Mouse (Mus musculus): ENCODE data around the gene Xab2. TPM values are rescaled to one million over a fixed set of nuclear protein-coding genes. Genes with fewer than 3 reads are reported as not detected.

Gene Xab2
- total RNA-seq, 2 experiments from 2014 or later = 8.8 to 30.6 TPM

- no peak for ATAC-seq (replicated peaks; ENCODE audit: low FRiP score, poor library complexity, severe bottlenecking)
These were observed 51.3 kb downstream of the Xab2 start for GRCm38 (mm10) chr8:3569784-3570183.

- ATAC-seq (replicated peaks; ENCODE audit: low FRiP score, poor library complexity, severe bottlenecking) = no peak
These were observed 52.7 kb downstream of the Xab2 start for GRCm38 (mm10) chr8:3568378-3568777.

- no peak for ATAC-seq (replicated peaks; ENCODE audit: low FRiP score, poor library complexity, severe bottlenecking)
These were observed 53.3 kb downstream of the Xab2 start, which contains the start of gene C330021F23Rik for GRCm38 (mm10) chr8:3567641-3568371. TSS of gene C330021F23Rik (plus strand) at chr8:3567990.

Other genes with a start within 250 kb of the Xab2 start
- gene Arhgef18, start 228.3 kb downstream of the Xab2 start, total RNA-seq (2015; ENCODE audit: low replicate concordance) = 7.2 and 7.5 TPM in 2 replicates
- gene Arhgef18, start 228.3 kb downstream of the Xab2 start, total RNA-seq (2017; ENCODE audit: low replicate concordance) = 3.0 and 5.4 TPM in 2 replicates
- 0.72 TPM in 1 of 2 replicates, not detected in the other for gene Pex11g, start 153.6 kb downstream of the Xab2 start, total RNA-seq (2015; ENCODE audit: low replicate concordance)
- gene Pex11g, start 153.6 kb downstream of the Xab2 start, total RNA-seq (2017; ENCODE audit: low replicate concordance) = not detected in 2 replicates
- gene Tex45, start 150.5 kb downstream of the Xab2 start, total RNA-seq (2015; ENCODE audit: low replicate concordance) = not detected in 2 replicates
- gene Tex45, start 150.5 kb downstream of the Xab2 start, total RNA-seq (2017; ENCODE audit: low replicate concordance) = not detected in 2 replicates
- gene Zfp358, start 128.2 kb downstream of the Xab2 start, total RNA-seq (2015; ENCODE audit: low replicate concordance) = 2.9 TPM in 1 of 2 replicates, not detected in the other
- gene Zfp358, start 128.2 kb downstream of the Xab2 start, total RNA-seq (2017; ENCODE audit: low replicate concordance) = 2.0 TPM in 1 of 2 replicates, not detected in the other
- 45.3 and 65.2 TPM in 2 replicates for gene Mcoln1, start 120.9 kb downstream of the Xab2 start, total RNA-seq (2015; ENCODE audit: low replicate concordance)
- gene Mcoln1, start 120.9 kb downstream of the Xab2 start, total RNA-seq (2017; ENCODE audit: low replicate concordance) = 82.9 and 267 TPM in 2 replicates
- gene Pnpla6, start 105.9 kb downstream of the Xab2 start, total RNA-seq (2015; ENCODE audit: low replicate concordance) = 110 and 131 TPM in 2 replicates
- gene Pnpla6, start 105.9 kb downstream of the Xab2 start, total RNA-seq (2017; ENCODE audit: low replicate concordance) = 147 and 272 TPM in 2 replicates
- gene C330021F23Rik, start 53.3 kb downstream of the Xab2 start, total RNA-seq (2015; ENCODE audit: low replicate concordance) = not detected in 2 replicates
- not detected in 2 replicates for gene C330021F23Rik, start 53.3 kb downstream of the Xab2 start, total RNA-seq (2017; ENCODE audit: low replicate concordance)
- not detected in 2 replicates for gene Camsap3, start 34.0 kb downstream of the Xab2 start, total RNA-seq (2015; ENCODE audit: low replicate concordance)
- gene Camsap3, start 34.0 kb downstream of the Xab2 start, total RNA-seq (2017; ENCODE audit: low replicate concordance) = not detected in 2 replicates
- 48.6 and 125 TPM in 2 replicates for gene Pet100, start 232 bp upstream of the Xab2 start, total RNA-seq (2015; ENCODE audit: low replicate concordance)
- 65.1 and 137 TPM in 2 replicates for gene Pet100, start 232 bp upstream of the Xab2 start, total RNA-seq (2017; ENCODE audit: low replicate concordance)
- gene Pcp2, start 4.2 kb upstream of the Xab2 start, total RNA-seq (2015; ENCODE audit: low replicate concordance) = not detected in 2 replicates
- not detected in 2 replicates for gene Pcp2, start 4.2 kb upstream of the Xab2 start, total RNA-seq (2017; ENCODE audit: low replicate concordance)
- 32.7 and 56.9 TPM in 2 replicates for gene Stxbp2, start 9.6 kb upstream of the Xab2 start, total RNA-seq (2015; ENCODE audit: low replicate concordance)
- 34.7 and 49.1 TPM in 2 replicates for gene Stxbp2, start 9.6 kb upstream of the Xab2 start, total RNA-seq (2017; ENCODE audit: low replicate concordance)
- not detected in 2 replicates for gene Retn, start 34.5 kb upstream of the Xab2 start, total RNA-seq (2015; ENCODE audit: low replicate concordance)
- not detected in 2 replicates for gene Retn, start 34.5 kb upstream of the Xab2 start, total RNA-seq (2017; ENCODE audit: low replicate concordance)
- gene Mcemp1, start 44.4 kb upstream of the Xab2 start, total RNA-seq (2015; ENCODE audit: low replicate concordance) = 13.4 and 36.4 TPM in 2 replicates
- 4.1 and 11.6 TPM in 2 replicates for gene Mcemp1, start 44.4 kb upstream of the Xab2 start, total RNA-seq (2017; ENCODE audit: low replicate concordance)
- gene Fcor, start 51.0 kb upstream of the Xab2 start, total RNA-seq (2015; ENCODE audit: low replicate concordance) = not detected in 2 replicates
- not detected in 2 replicates for gene Fcor, start 51.0 kb upstream of the Xab2 start, total RNA-seq (2017; ENCODE audit: low replicate concordance)
- 5.4 and 6.1 TPM in 2 replicates for gene Trappc5, start 55.0 kb upstream of the Xab2 start, total RNA-seq (2015; ENCODE audit: low replicate concordance)
- 5.1 and 5.4 TPM in 2 replicates for gene Trappc5, start 55.0 kb upstream of the Xab2 start, total RNA-seq (2017; ENCODE audit: low replicate concordance)
- 2.9 TPM in 1 of 2 replicates, not detected in the other for gene Fcer2a, start 72.9 kb upstream of the Xab2 start, total RNA-seq (2015; ENCODE audit: low replicate concordance)
- 1.2 TPM in 1 of 2 replicates, not detected in the other for gene Fcer2a, start 72.9 kb upstream of the Xab2 start, total RNA-seq (2017; ENCODE audit: low replicate concordance)
- gene Clec4g, start 99.3 kb upstream of the Xab2 start, total RNA-seq (2015; ENCODE audit: low replicate concordance) = not detected in 2 replicates
- not detected in 2 replicates for gene Clec4g, start 99.3 kb upstream of the Xab2 start, total RNA-seq (2017; ENCODE audit: low replicate concordance)
- gene Cd209a, start 127.7 kb upstream of the Xab2 start, total RNA-seq (2015; ENCODE audit: low replicate concordance) = 5.4 TPM in 1 of 2 replicates, not detected in the other
- gene Cd209a, start 127.7 kb upstream of the Xab2 start, total RNA-seq (2017; ENCODE audit: low replicate concordance) = 3.0 and 5.1 TPM in 2 replicates
- not detected in 2 replicates for gene Cd209e, start 233.0 kb upstream of the Xab2 start, total RNA-seq (2015; ENCODE audit: low replicate concordance)
- not detected in 2 replicates for gene Cd209e, start 233.0 kb upstream of the Xab2 start, total RNA-seq (2017; ENCODE audit: low replicate concordance)

All from erythroid progenitor cell, adult 5-6 weeks (primary cell).